Mouse (Mus musculus): ENCODE results near the gene Car1. TPM values are rescaled to one million over a fixed set of nuclear protein-coding genes. Genes with fewer than 3 reads are reported as not detected.
"Not testable (repeated sequence)": the region's sequence is repeated elsewhere in the genome, so short reads cannot be mapped to it uniquely, and the experiment has no call there.

Gene Car1
- total RNA-seq, 2 experiments from 2014 or later: not detected

GRCm38 (mm10) chr3:14785353-14785752 is 22.8 kb downstream of the Car1 start:
- DNase-seq (ENCODE audit: low spot score in 2 of 2): no peak

- not testable (repeated sequence) for DNase-seq (ENCODE audit: low spot score in 2 of 2)
Measured at GRCm38 (mm10) chr3:14783198-14783597, 25.0 kb downstream of the Car1 start.

GRCm38 (mm10) chr3:14782365-14782764 is 25.8 kb downstream of the Car1 start:
- not testable (repeated sequence) for DNase-seq (ENCODE audit: low spot score in 2 of 2)

GRCm38 (mm10) chr3:14780212-14780611 is 28.0 kb downstream of the Car1 start:
- no peak for DNase-seq (ENCODE audit: low spot score in 2 of 2)

- not testable (repeated sequence) for DNase-seq (ENCODE audit: low spot score in 2 of 2)
Measured at GRCm38 (mm10) chr3:14776497-14777162, 31.5 kb downstream of the Car1 start.

GRCm38 (mm10) chr3:14774539-14774938 is 33.6 kb downstream of the Car1 start:
- not testable (repeated sequence) for DNase-seq (ENCODE audit: low spot score in 2 of 2)

- not testable (repeated sequence) for DNase-seq (ENCODE audit: low spot score in 2 of 2)
Measured at GRCm38 (mm10) chr3:14772473-14772872, 35.7 kb downstream of the Car1 start.

- no peak for DNase-seq (ENCODE audit: low spot score in 2 of 2)
Measured at GRCm38 (mm10) chr3:14764755-14765566, 43.2 kb downstream of the Car1 start.

- no peak for DNase-seq (ENCODE audit: low spot score in 2 of 2)
Measured at GRCm38 (mm10) chr3:14755716-14756115, 52.5 kb downstream of the Car1 start.

- no peak for DNase-seq (ENCODE audit: low spot score in 2 of 2)
Measured at GRCm38 (mm10) chr3:14746041-14746440, 62.1 kb downstream of the Car1 start.

GRCm38 (mm10) chr3:14738261-14738660 is 69.9 kb downstream of the Car1 start:
- DNase-seq (ENCODE audit: low spot score in 2 of 2): no peak

GRCm38 (mm10) chr3:14727496-14727895 is 80.7 kb downstream of the Car1 start:
- DNase-seq (ENCODE audit: low spot score in 2 of 2): not testable (repeated sequence)

- DNase-seq (ENCODE audit: low spot score in 2 of 2): not testable (repeated sequence)
Measured at GRCm38 (mm10) chr3:14725462-14725861, 82.7 kb downstream of the Car1 start.

Other genes starting within 250 kb of the Car1 start
- 100 to 1,000 TPM in 1 of 2 experiments, 10 to 100 TPM in 1; 98.5 to 112 TPM for gene 1810022K09Rik, start 197.1 kb downstream of the Car1 start, total RNA-seq (2021)
- gene Car13, start 166.6 kb downstream of the Car1 start, total RNA-seq (2021): under 1 TPM; 0.46 to 0.48 TPM
- under 1 TPM; 0.41 to 0.67 TPM for gene Car3, start 55.1 kb upstream of the Car1 start, total RNA-seq (2021)
- 10 to 100 TPM; 85.8 to 91.1 TPM for gene Car2, start 77.9 kb upstream of the Car1 start, total RNA-seq (2021)